Comparison of ENCODE assay signal across 10 mouse cellular contexts in genomic region chr7:62420566-62420965, GRCm38 (mm10). TPM values are rescaled to one million over a fixed set of nuclear protein-coding genes. Genes with fewer than 3 reads are reported as not detected.
DNase-seq lines count a peak whose midpoint lies in the region; ATAC-seq lines count a peak whose summit lies in the region.
"Had no signal": no experiment of that assay in that cellular context is flagged by ENCODE, and none has a peak within 500 bp of the region (broad histone marks: within the 10 kb centered on the region; RNA-seq: fewer than 3 reads in every experiment).

No protein-coding gene starts in this region.

- H3K9me3 ChIP-seq in heart, embryonic 11.5 days (replicated peaks; ENCODE audit: control insufficient read depth, low read length) = 0 out of 2 replicates have a peak, but pooled peaks cover 3% of the 10 kb centered on the region
- 0 out of 2 replicates have a peak, but pooled peaks cover 3% of the 10 kb centered on the region for H3K9me3 ChIP-seq in hindbrain, embryonic 14.5 days (ENCODE audit: control insufficient read depth, low read length)

- 66% methylated on average over 6 of the region's 6 CpGs for WGBS in heart, embryonic 11.5 days (ENCODE audit: insufficient replicate concordance)
- 38% methylated on average over 6 of the region's 6 CpGs for WGBS in hindbrain, embryonic 14.5 days

- no peak overlapping the region for H3K9ac ChIP-seq in heart, embryonic 11.5 days (ENCODE audit: low read depth, low read length)
- H3K9ac ChIP-seq in hindbrain, embryonic 14.5 days = peak overlapping the region; percentile 66

- H3K4me3 ChIP-seq in heart, embryonic 11.5 days (ENCODE audit: low read depth, low read length) = peak overlapping the region; percentile 70
- H3K4me3 ChIP-seq in hindbrain, embryonic 14.5 days (replicated peaks; ENCODE audit: low read length) = peak overlapping the region; percentile 69

- no peak for ATAC-seq in heart, embryonic 11.5 days (replicated peaks; ENCODE audit: insufficient number of reproducible peaks, low FRiP score, low TSS enrichment)
- ATAC-seq in hindbrain, embryonic 14.5 days (ENCODE audit: low FRiP score) = peak; percentile 38; the same call in 1 of the 2 replicates
- no peak for ATAC-seq in erythroblast, adult 5-6 weeks (replicated peaks; ENCODE audit: low FRiP score, poor library complexity, severe bottlenecking)

- DNase-seq in heart, adult 11 months = no peak
- DNase-seq in embryo, embryonic 10.5 days (ENCODE audit: low spot score) = peak; percentile 73
- peak; percentile 62 for DNase-seq in hindbrain, embryonic 14.5 days (ENCODE audit: low spot score)
- DNase-seq in neural tube, embryonic 10.5 days (ENCODE audit: extremely low spot score, low spot score) = peak; percentile 21
- no peak for DNase-seq in adrenal gland, postnatal 14 days
- DNase-seq in spleen, postnatal 10 days (ENCODE audit: low spot score in 2 of 2) = no peak

- H3K36me3 ChIP-seq in heart, embryonic 11.5 days (ENCODE audit: control insufficient read depth, insufficient read depth, low read length) = no peaks in the 10 kb centered on the region
- no peaks in the 10 kb centered on the region for H3K36me3 ChIP-seq in hindbrain, embryonic 14.5 days (replicated peaks; ENCODE audit: control insufficient read depth, insufficient read depth)

- no peak overlapping the region for H3K27ac ChIP-seq in heart, embryonic 11.5 days (ENCODE audit: low read depth, low read length)
- H3K27ac ChIP-seq in hindbrain, embryonic 14.5 days = peak overlapping the region; percentile 93
- H3K27ac ChIP-seq: kidney, postnatal 0 days had no signal

- H3K4me1 ChIP-seq in heart, embryonic 11.5 days (ENCODE audit: control insufficient read depth, insufficient read depth, low read length) = no peaks in the 10 kb centered on the region
- H3K4me1 ChIP-seq in hindbrain, embryonic 14.5 days (replicated peaks; ENCODE audit: control insufficient read depth, insufficient read depth, low read length) = 0 out of 2 replicates have a peak, but pooled peaks cover 4% of the 10 kb centered on the region

- H3K4me2 ChIP-seq in heart, embryonic 11.5 days = no peak overlapping the region
- peak overlapping the region; percentile 49 for H3K4me2 ChIP-seq in hindbrain, embryonic 14.5 days (replicated peaks)

- 0 out of 2 replicates have a peak, but pooled peaks cover 4% of the 10 kb centered on the region for H3K27me3 ChIP-seq in heart, embryonic 11.5 days (ENCODE audit: control insufficient read depth, insufficient read depth, low read length)
- no peaks in the 10 kb centered on the region for H3K27me3 ChIP-seq in hindbrain, embryonic 14.5 days (ENCODE audit: control insufficient read depth, insufficient read depth, low read length)

RNA-seq across cellular contexts. Expression of gene Mkrn3, which starts 0.6 kb away (rescaled TPM):
- 2.9 and 3.7 TPM in 2 replicates for polyA plus RNA-seq in heart, embryonic 11.5 days (2014; fragmentation: Nextera tagmentation; extraction: Ambion mirVana)
- polyA plus RNA-seq in hindbrain, embryonic 14.5 days (2014; fragmentation: Nextera tagmentation; extraction: Ambion mirVana) = 20.4 and 22.2 TPM in 2 replicates
- 0.78 and 1.4 TPM in 2 replicates for total RNA-seq in adrenal gland, postnatal 14 days (2021)
- not detected in 2 replicates for total RNA-seq in erythroblast, adult 5-6 weeks (2015; ENCODE audit: low replicate concordance)
- not detected in 2 replicates for total RNA-seq in erythroblast, adult 5-6 weeks (2017; ENCODE audit: low replicate concordance)
- total RNA-seq: megakaryocyte, adult 5-6 weeks had no signal

RNA-seq across cellular contexts. Expression of gene Peg12, which starts 43.7 kb away (rescaled TPM):
- polyA plus RNA-seq in heart, embryonic 11.5 days (2014; fragmentation: Nextera tagmentation; extraction: Ambion mirVana) = 12.3 and 14.6 TPM in 2 replicates
- 9.4 and 10.0 TPM in 2 replicates for polyA plus RNA-seq in hindbrain, embryonic 14.5 days (2014; fragmentation: Nextera tagmentation; extraction: Ambion mirVana)
- total RNA-seq in adrenal gland, postnatal 14 days (2021) = 3.9 and 4.3 TPM in 2 replicates
- 1.2 TPM in 1 of 2 replicates, not detected in the other for total RNA-seq in erythroblast, adult 5-6 weeks (2015; ENCODE audit: low replicate concordance)
- 0.14 and 0.17 TPM in 2 replicates for total RNA-seq in erythroblast, adult 5-6 weeks (2017; ENCODE audit: low replicate concordance)

RNA-seq across cellular contexts. Expression of gene Magel2, which starts 43.8 kb away (rescaled TPM):
- 0.51 and 0.93 TPM in 2 replicates for polyA plus RNA-seq in heart, embryonic 11.5 days (2014; fragmentation: Nextera tagmentation; extraction: Ambion mirVana)
- 17.2 and 17.6 TPM in 2 replicates for polyA plus RNA-seq in hindbrain, embryonic 14.5 days (2014; fragmentation: Nextera tagmentation; extraction: Ambion mirVana)
- total RNA-seq in adrenal gland, postnatal 14 days (2021) = 2.0 and 3.1 TPM in 2 replicates
- not detected in 2 replicates for total RNA-seq in erythroblast, adult 5-6 weeks (2015; ENCODE audit: low replicate concordance)
- total RNA-seq in erythroblast, adult 5-6 weeks (2017; ENCODE audit: low replicate concordance) = not detected in 2 replicates
- total RNA-seq: megakaryocyte, adult 5-6 weeks had no signal

Comparison
In these comparisons a context has a peak if more than half of its experiments do, and no peak if none do; other contexts are left out.
1. DNase-seq: peak in embryo, embryonic 10.5 days (single experiment), hindbrain, embryonic 14.5 days (single experiment) and neural tube, embryonic 10.5 days (single experiment); none in heart, adult 11 months (single experiment), adrenal gland, postnatal 14 days (single experiment) and spleen, postnatal 10 days (0 of 2).